Mouse (Mus musculus): ENCODE measurements around the gene Ankrd65. TPM values are rescaled to one million over a fixed set of nuclear protein-coding genes. Genes with fewer than 3 reads are reported as not detected.

Gene Ankrd65
- polyA plus RNA-seq, 1 experiment = 2.8 TPM

GRCm38 (mm10) chr4:155812665-155813181, 22.5 kb downstream of the Ankrd65 start:
- Histone ChIP-seq H3K36me3 (ENCODE audit: control insufficient read depth, insufficient read depth, low read length) (peaks cover 16% of the 10 kb centered on the region), H3K4me3 (ENCODE audit: insufficient read depth, low read depth, low read length) (peak overlapping the region; percentile 88), H3K27me3 (replicated peaks; ENCODE audit: control insufficient read depth, insufficient read depth, low read length) (no peaks in the 10 kb centered on the region), H3K27ac (ENCODE audit: insufficient read depth, low read depth, low read length) (peak overlapping the region; percentile 80), H3K4me1 (ENCODE audit: control insufficient read depth, insufficient read depth, low read length) (peaks cover 14% of the 10 kb centered on the region)
- DNase-seq = peak; percentile 23
- TF ChIP-seq CTCF (conservative IDR thresholded peaks at IDR 0.05; ENCODE audit: insufficient read depth, insufficient read length, low read depth, low read length) (no peak), POLR2A (IDR thresholded peaks at IDR 0.05; ENCODE audit: low read depth, low read length) (no peak)
- WGBS = under 1% methylated on average over 49 of the region's 49 CpGs

GRCm38 (mm10) chr4:155817533-155817932, 27.3 kb downstream of the Ankrd65 start:
- Histone ChIP-seq H3K4me1 (ENCODE audit: control insufficient read depth, insufficient read depth, low read length) (peaks cover 14% of the 10 kb centered on the region), H3K4me3 (ENCODE audit: insufficient read depth, low read depth, low read length) (no peak overlapping the region), H3K36me3 (ENCODE audit: control insufficient read depth, insufficient read depth, low read length) (peaks cover 37% of the 10 kb centered on the region), H3K27ac (ENCODE audit: insufficient read depth, low read depth, low read length) (no peak overlapping the region), H3K27me3 (replicated peaks; ENCODE audit: control insufficient read depth, insufficient read depth, low read length) (no peaks in the 10 kb centered on the region)
- WGBS = 49% methylated on average over 4 of the region's 4 CpGs
- TF ChIP-seq CTCF (conservative IDR thresholded peaks at IDR 0.05; ENCODE audit: insufficient read depth, insufficient read length, low read depth, low read length) (no peak), POLR2A (IDR thresholded peaks at IDR 0.05; ENCODE audit: low read depth, low read length) (no peak)
- peak; percentile 53 for DNase-seq

- DNase-seq = no peak
- peaks cover 3% of the 10 kb centered on the region; the same call in 1 of the 2 replicates for H3K4me1 ChIP-seq (ENCODE audit: control insufficient read depth, insufficient read depth, low read length)
- 68% methylated on average over 7 of the region's 7 CpGs for WGBS
- peaks cover 40% of the 10 kb centered on the region for H3K36me3 ChIP-seq (ENCODE audit: control insufficient read depth, insufficient read depth, low read length)
- TF ChIP-seq CTCF (conservative IDR thresholded peaks at IDR 0.05; ENCODE audit: insufficient read depth, insufficient read length, low read depth, low read length) (0 out of 2 replicates have a peak, but pooled peaks have one; percentile 15), POLR2A (IDR thresholded peaks at IDR 0.05; ENCODE audit: low read depth, low read length) (no peak)
- H3K4me3 ChIP-seq (ENCODE audit: insufficient read depth, low read depth, low read length) = no peak overlapping the region
- H3K27me3 ChIP-seq (replicated peaks; ENCODE audit: control insufficient read depth, insufficient read depth, low read length) = no peaks in the 10 kb centered on the region
- H3K27ac ChIP-seq (ENCODE audit: insufficient read depth, low read depth, low read length) = no peak overlapping the region
Observed at GRCm38 (mm10) chr4:155821025-155821424, 30.8 kb downstream of the Ankrd65 start.

GRCm38 (mm10) chr4:155823443-155823842, 33.2 kb downstream of the Ankrd65 start:
- Histone ChIP-seq H3K36me3 (ENCODE audit: control insufficient read depth, insufficient read depth, low read length) (peaks cover 28% of the 10 kb centered on the region), H3K27me3 (replicated peaks; ENCODE audit: control insufficient read depth, insufficient read depth, low read length) (no peaks in the 10 kb centered on the region), H3K4me1 (ENCODE audit: control insufficient read depth, insufficient read depth, low read length) (no peaks in the 10 kb centered on the region), H3K4me3 (ENCODE audit: insufficient read depth, low read depth, low read length) (no peak overlapping the region), H3K27ac (ENCODE audit: insufficient read depth, low read depth, low read length) (no peak overlapping the region)
- no peak for TF ChIP-seq CTCF (conservative IDR thresholded peaks at IDR 0.05; ENCODE audit: insufficient read depth, insufficient read length, low read depth, low read length)
- TF ChIP-seq POLR2A (IDR thresholded peaks at IDR 0.05; ENCODE audit: low read depth, low read length) = no peak
- DNase-seq = no peak
- 92% methylated on average over 16 of the region's 16 CpGs for WGBS

GRCm38 (mm10) chr4:155829866-155830265, 39.6 kb downstream of the Ankrd65 start:
- TF ChIP-seq CTCF (conservative IDR thresholded peaks at IDR 0.05; ENCODE audit: insufficient read depth, insufficient read length, low read depth, low read length) (no peak), POLR2A (IDR thresholded peaks at IDR 0.05; ENCODE audit: low read depth, low read length) (no peak)
- 77% methylated on average over 4 of the region's 4 CpGs for WGBS
- peaks cover under 1% of the 10 kb centered on the region; the same call in 1 of the 2 replicates for H3K36me3 ChIP-seq (ENCODE audit: control insufficient read depth, insufficient read depth, low read length)
- H3K27ac ChIP-seq (ENCODE audit: insufficient read depth, low read depth, low read length) = no peak overlapping the region
- H3K27me3 ChIP-seq (replicated peaks; ENCODE audit: control insufficient read depth, insufficient read depth, low read length) = no peaks in the 10 kb centered on the region
- no peak for DNase-seq
- H3K4me3 ChIP-seq (ENCODE audit: insufficient read depth, low read depth, low read length) = no peak overlapping the region
- peaks cover 13% of the 10 kb centered on the region; the same call in 1 of the 2 replicates for H3K4me1 ChIP-seq (ENCODE audit: control insufficient read depth, insufficient read depth, low read length)

- TF ChIP-seq CTCF (conservative IDR thresholded peaks at IDR 0.05; ENCODE audit: insufficient read depth, insufficient read length, low read depth, low read length) (no peak), POLR2A (IDR thresholded peaks at IDR 0.05; ENCODE audit: low read depth, low read length) (no peak)
- Histone ChIP-seq H3K36me3 (ENCODE audit: control insufficient read depth, insufficient read depth, low read length) (no peaks in the 10 kb centered on the region), H3K27ac (ENCODE audit: insufficient read depth, low read depth, low read length) (no peak overlapping the region; the same call in 1 of the 2 replicates), H3K4me1 (ENCODE audit: control insufficient read depth, insufficient read depth, low read length) (peaks cover 13% of the 10 kb centered on the region; the same call in 1 of the 2 replicates), H3K27me3 (replicated peaks; ENCODE audit: control insufficient read depth, insufficient read depth, low read length) (no peaks in the 10 kb centered on the region), H3K4me3 (ENCODE audit: insufficient read depth, low read depth, low read length) (peak overlapping the region; percentile 17; the same call in 1 of the 2 replicates)
- 29% methylated on average over 8 of the region's 8 CpGs for WGBS
- DNase-seq = peak; percentile 47
Observed at GRCm38 (mm10) chr4:155830596-155830995, 40.4 kb downstream of the Ankrd65 start.

GRCm38 (mm10) chr4:155831205-155831766, 41.0 kb downstream of the Ankrd65 start, which contains the start of gene Aurkaip1:
Gene Aurkaip1 (plus strand): TSS chr4:155831272.
- under 1% methylated on average over 49 of the region's 49 CpGs for WGBS
- TF ChIP-seq POLR2A (IDR thresholded peaks at IDR 0.05; ENCODE audit: low read depth, low read length) (no peak), CTCF (conservative IDR thresholded peaks at IDR 0.05; ENCODE audit: insufficient read depth, insufficient read length, low read depth, low read length) (peak; percentile 94)

More at GRCm38 (mm10) chr4:155831205-155831766, 41.0 kb downstream of the Ankrd65 start, which contains the start of gene Aurkaip1:
- Histone ChIP-seq H3K27me3 (replicated peaks; ENCODE audit: control insufficient read depth, insufficient read depth, low read length) (no peaks in the 10 kb centered on the region), H3K4me3 (ENCODE audit: insufficient read depth, low read depth, low read length) (peak within 1 kb of the TSS; percentile 97), H3K27ac (ENCODE audit: insufficient read depth, low read depth, low read length) (peak within 1 kb of the TSS; percentile 91), H3K4me1 (ENCODE audit: control insufficient read depth, insufficient read depth, low read length) (peaks cover 13% of the 10 kb centered on the region; the same call in 1 of the 2 replicates), H3K36me3 (ENCODE audit: control insufficient read depth, insufficient read depth, low read length) (no peaks in the 10 kb centered on the region)
- DNase-seq = peak; percentile 97

Data from kidney, adult 2 months (tissue).